Mouse (Mus musculus): ENCODE results near the gene Ugt1a6a. TPM values are rescaled to one million over a fixed set of nuclear protein-coding genes. Genes with fewer than 3 reads are reported as not detected.

Gene Ugt1a6a
- total RNA-seq, 2 experiments from 2014 or later = 2.2 to 2.7 TPM

DNA sequence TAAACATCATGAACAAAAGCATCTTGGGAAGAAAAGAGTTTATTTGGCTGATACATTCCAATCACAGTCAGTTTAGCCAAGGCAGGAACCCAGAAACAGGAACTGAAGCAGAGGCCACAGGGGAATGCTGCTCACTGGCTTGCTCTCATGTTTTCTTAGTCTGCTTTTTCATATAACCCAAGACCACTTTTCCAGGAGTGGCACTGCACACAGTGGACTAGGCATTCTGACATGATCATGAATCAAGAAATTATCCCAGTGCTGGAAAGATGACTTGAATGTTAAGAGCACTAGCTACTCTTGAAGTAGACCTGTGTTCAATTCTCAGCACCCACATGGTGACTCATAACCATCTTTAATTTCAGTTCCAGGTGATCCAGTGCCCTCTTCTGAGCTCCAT, 91.1 kb downstream of the Ugt1a6a start:
- DNase-seq = no peak
- intact Hi-C loops (cut with DNase I) = no loop called here

DNA sequence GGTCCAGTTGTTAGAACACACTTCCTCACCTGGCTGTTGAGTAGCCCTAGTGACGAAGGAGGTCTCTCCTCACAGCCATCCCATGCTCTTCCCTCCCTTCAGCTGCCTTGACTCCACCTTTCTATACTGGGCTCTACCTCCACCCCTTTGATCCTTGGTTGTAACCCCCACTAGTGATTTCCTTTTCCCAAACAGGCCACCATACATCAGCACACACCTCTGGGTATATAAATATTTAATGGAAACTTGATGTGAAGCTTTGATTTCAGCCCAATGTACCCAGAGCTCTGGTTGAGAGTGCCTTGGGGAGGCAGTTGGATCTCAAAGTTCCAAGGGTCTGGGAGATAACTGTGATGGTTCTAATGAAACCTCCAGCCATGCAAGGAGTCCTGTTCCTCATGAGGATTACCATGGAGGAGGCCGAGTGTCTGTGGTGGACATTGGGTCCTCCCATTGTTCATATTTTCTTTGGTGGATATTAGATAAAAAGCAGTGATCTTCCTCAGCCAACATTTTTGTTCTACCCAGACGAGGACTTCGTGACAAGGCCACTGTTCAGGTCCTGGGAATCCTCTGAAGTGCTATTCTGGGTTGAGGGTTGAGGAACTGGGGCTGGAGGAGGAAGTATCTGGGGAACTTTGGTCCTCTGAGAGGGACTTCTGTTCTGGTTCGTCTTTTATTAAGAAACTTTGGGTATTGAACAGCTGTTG, 92.2 kb downstream of the Ugt1a6a start, which contains the start of gene Mroh2a:
TSS of gene Mroh2a (plus strand) at position 317 of the 710 bp plus-strand sequence.
- no peak for DNase-seq
- intact Hi-C loops (cut with DNase I) = no loop called here

DNA sequence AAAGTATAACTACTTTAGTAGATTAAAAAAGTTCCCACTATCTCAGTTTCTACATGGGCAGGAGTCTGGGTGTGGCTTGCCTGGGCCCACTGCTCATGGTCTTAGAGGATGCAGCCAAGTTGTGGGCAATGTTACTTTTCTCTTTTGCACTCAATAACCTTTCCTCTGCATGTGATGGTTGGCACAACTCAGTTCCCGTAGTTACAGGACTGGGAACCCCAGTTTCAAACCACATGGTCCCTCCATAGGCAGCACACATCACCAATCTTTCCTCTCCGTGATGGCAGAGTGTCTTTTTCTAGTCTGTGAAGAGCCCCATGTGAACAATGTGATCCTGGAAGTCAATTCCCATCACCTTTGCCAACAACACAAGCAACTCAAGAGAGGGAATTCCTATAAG, 92.9 kb downstream of the Ugt1a6a start:
- intact Hi-C loops (cut with DNase I) = no loop called here
- DNase-seq = no peak

DNA sequence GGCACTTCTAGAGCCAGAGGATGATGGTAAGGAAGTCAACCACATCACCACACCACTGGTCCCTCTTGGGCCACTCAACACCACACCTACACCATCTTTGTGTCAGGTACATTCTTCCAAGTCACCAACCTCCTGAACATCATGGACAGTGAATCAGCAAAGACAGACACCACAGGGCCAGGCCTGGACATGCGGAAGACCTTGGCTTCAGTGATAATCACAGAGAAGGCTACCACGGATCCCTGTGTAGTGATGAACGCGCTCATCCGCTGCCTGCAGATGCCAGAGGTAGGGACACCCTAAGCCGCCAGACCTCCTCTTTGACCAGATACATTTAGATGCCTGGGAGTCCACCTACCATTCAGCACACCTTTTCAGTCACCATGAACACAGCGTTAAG, 93.5 kb downstream of the Ugt1a6a start:
- no peak for DNase-seq
- intact Hi-C loops (cut with DNase I) = no loop called here

DNA sequence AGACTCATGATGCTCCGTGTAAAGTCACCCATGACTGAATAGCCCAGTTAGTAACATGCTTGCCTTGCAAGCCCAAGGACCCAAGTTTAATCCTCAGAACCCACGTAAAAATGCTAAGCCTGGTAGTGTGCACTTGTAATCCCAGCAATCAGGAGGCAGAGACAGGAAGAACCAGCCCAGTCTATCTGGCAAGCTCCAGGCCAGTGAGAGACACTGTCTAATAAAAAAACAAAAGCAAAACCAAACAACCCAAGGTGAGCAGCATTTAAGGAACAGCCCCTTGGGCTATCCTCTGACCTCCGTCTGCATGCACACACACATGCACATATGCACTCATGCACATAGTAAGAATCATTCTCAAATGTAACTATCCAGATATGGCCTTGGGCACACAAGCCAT, 95.0 kb downstream of the Ugt1a6a start:
- intact Hi-C loops (cut with DNase I) = no loop called here
- no peak for DNase-seq

DNA sequence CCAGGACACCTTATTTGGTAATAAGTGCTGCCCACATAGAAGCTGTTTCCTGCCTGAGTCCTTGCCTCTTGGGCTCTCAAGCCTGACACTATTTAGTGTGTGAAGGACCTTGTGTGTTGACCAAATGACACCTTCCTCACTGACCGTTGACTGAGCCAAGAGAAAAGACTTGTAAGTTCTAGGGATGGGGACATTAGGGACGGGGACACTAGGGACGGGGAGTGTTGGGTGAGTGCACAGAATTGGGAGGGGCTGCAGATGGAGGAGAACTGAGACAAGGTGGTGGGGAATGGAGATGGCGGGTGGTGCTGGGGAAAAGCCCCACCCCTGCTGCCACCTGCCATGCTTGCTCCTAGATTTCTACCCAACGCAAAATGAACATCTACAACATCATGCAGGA, 95.4 kb downstream of the Ugt1a6a start:
- intact Hi-C loops (cut with DNase I) = no loop called here
- DNase-seq = no peak

DNA sequence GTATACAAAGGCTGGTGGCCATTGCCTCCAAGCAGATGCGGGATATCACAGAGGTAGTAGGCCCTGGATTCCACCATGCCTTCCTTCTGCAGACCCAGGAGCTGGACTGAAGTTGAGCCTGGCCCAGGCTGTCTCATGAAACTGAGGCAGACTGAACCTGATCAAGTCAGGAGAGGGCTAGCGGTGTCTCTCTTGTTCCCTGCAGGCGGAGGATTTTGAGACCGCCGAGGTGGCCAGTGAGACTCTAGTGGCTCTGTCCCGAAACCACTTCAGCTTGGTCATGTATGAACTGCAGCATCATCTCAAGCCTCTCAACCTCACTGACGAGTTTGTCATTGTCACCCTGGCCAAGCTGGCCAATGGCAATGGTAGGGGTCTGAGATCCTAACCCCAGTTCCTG, 95.8 kb downstream of the Ugt1a6a start:
- intact Hi-C loops (cut with DNase I) = no loop called here
- DNase-seq = no peak

DNA sequence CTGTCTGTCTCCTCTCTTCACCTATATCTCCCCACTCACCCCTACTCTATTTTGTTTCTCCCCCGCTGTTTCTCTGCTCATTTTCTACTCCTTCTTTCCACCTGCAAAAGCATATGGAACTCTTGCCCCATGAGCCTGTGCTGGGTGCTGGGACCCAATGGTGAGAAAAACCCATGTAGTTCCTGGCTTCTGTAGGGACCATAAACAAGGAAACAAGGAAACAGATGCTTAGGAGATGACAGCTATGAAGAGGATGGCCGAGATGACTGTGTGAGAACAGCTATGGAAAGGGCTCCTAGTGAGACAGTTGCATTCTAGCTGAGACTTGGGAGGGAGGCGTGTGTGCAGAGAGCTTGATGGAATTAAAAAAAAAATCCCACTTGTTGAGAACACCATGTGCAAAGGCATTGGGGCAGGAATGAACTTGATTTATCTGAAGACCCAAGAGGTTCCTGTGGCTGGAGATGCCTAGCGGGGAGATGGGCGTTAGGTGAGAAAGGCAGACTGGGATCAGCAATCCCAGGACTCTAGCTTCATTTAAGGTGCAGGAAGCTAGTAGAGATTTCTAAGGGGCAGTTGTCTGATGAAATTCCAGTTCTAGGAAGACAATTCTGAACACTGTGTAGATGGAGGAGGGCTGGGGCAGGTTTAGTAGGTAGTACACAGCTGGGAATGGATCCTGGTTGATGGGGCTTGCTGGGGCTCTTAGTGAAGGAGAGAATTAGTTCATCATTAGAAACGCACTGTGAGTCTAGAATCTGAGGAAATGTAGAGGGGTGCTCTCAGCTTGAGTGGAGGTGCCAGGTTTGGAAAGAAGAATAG, 96.6 kb downstream of the Ugt1a6a start:
- no peak for DNase-seq
- intact Hi-C loops (cut with DNase I) = no loop called here

DNA sequence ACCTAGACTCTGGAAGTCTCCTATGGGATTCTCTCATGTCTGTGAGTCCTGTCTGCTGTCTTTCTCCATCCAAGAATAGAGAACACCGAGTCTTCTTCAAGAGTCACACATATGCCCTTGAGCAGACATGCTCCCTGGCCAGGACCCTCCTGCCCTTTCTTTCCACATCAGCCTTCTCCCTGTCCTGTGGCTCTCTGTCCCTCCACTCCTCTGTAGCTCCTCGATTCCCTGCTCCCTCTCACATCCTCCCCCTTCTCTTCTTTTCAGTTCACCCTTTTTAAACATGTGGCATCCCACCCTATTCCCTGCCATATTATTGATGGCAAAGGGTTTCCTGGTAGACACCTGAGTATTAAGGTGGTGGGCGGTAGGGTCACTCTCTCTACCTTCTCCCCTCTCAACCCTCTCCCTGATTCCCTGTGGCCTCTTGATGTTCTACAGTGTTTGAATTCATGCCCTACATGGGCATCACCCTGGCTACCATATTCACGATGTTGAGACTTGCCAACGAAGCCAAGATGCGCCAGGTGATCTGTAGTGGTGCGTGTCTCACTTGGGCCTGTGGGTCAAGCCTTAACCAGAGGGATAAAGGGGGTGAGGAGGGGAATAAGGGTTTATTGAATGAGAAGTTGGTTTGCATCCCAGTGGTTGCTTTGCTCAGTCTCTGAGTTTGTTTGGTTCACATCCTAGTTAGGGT, 97.3 kb downstream of the Ugt1a6a start:
- no peak for DNase-seq

DNA sequence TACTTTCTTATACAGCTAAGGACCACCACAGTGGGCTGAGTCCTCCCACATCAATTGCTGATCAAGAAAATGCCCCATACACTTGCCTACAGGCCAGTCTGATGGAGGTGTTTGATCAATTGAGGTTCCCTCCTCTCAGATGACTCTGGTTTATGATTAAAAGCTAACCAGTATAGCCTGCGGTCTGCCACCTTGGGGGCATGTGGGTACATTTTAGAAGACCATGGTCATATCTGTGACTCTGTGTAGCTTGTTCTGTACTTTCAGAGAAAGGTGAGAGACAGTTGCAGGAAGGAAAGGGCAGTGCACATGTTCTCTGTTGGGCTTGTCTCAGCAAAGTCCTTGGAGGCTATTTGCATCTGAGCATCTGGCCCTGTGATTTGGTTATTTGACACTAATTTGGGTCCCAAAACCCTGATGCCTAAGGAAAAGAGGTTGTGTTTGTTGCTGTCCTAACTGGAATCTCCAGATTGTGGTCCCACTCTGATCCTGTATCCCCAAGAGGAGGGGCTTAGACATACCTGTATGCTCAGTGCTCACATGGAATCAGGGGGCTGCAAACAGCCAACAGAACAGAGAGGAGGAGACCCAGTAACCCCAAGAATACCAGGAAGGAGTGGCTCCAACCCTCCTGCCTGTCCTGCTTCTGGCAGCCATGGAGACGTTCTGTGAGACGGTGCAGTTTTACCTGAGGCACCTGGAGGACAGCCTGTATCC, 98.2 kb downstream of the Ugt1a6a start:
- no peak for DNase-seq
- intact Hi-C loops (cut with DNase I) = no loop called here

More for the DNA sequence above, 97.3 kb downstream of the Ugt1a6a start:
- intact Hi-C loops (cut with DNase I) = no loop called here

DNA sequence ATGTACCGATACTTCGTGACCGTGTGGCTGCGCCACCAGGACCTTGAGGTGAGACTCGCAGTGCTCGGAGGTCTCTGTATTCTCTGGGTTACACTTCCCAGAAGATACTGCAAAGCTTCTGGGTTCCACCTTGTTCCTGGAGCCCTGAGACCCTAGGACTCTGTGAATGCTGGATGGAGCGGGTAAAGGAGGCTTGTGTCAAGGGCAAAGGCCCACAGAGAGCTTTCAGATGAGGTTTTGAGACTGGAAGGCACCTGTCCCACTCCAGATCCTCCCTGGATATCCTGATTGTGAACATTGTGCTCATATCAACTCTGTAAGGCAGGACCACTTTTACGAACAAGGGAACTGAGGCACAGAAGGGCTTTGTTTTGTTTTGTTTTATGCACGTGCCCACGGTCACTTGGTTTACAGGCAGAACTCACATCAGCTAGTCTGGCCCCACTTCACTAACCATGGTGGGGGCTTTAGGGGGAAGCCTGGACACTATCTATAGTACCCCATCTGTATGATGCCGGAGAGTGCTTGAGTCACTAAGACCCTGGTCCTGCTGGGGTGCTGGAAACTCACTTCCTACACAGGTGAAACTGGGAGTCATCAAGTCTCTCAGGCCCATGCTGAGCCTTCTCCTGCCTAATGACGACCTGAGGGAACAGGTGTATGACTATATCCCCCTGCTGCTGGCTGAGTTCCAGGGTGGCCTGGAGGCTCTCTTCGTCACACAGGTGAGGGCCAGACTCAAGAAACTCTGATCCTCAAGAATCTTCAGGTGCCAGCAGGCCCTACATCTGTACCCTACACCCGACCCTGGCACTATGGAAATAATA, 99.0 kb downstream of the Ugt1a6a start:
- no peak for DNase-seq
- intact Hi-C loops (cut with DNase I) = no loop called here

DNA sequence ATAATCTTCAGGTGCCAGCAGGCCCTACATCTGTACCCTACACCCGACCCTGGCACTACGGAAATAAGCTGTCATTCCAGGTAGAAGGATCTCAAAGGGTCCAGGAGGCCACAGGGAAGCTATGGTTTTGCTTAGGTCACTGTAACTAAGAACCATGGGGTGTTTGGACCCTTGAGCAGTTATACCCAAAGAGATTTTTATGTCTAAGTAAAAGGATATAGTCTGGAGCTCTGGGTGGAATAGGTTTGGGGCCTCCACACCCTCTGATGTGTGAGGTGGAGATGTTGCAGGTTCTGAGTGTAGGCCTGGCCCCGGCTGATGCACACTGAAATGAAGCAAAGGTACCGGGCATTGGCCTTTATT, 99.6 kb downstream of the Ugt1a6a start:
- intact Hi-C loops (cut with DNase I) = no loop called here
- DNase-seq = no peak

DNA sequence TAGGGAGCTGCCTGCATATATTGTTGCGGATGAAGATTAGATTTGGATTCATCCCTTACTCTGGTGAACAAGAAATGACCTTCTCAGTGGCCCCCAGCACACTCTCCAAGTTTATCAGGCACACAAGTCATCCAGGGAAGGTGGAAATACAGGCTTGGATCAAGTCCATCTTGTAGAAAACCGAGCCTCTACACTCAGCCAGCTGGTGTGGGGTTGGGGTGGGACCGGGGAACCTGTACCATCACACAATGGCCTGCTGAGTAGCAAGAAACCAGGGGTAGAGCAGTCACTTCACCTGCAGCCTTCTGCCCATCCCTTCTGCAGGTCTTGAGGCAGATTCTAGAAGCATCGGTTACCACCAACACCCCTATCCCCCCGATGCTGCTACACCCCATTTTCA, 100.0 kb downstream of the Ugt1a6a start:
- intact Hi-C loops (cut with DNase I) = no loop called here
- no peak for DNase-seq

DNA sequence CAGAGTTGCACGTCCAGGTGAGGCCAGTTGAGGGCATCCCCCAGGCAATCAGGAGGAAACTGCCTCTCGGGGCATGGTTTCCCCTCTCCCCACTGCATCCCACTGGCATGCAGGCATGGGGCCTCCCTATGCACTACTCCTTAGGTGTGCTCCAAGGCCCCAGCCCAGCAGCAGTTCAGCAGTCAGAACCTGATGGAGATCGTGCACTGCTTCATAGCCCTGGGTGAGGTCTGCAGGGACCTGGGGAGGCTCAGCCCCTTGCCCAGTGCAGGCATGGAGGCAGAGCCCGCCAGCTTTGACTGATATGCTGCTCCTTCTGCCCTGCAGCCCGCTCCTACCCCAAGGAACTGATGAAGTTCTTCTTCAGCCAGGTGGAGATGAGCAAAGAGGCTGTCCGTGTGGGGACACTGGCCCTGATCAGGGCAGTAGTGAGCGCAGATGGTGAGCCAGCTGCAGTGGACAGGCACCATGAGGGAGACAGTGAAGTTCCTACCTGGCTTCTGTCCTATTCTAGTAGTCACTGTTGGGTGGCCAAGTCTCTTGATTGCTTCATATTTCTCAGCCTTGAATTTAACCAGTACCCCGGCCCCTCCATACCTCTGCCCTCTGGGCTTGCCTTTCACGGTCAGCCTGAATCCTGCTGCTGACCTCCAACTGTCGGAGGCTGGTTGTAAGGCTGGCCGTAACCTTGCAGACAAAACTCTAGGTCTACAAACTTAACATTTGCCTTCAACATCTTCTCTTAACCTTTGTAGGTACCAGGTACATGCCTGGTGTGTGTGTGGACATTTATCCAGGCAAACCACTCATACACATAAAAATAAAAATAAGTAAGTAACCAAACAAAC, 100.7 kb downstream of the Ugt1a6a start:
- intact Hi-C loops (cut with DNase I) = no loop called here
- DNase-seq = no peak

DNA sequence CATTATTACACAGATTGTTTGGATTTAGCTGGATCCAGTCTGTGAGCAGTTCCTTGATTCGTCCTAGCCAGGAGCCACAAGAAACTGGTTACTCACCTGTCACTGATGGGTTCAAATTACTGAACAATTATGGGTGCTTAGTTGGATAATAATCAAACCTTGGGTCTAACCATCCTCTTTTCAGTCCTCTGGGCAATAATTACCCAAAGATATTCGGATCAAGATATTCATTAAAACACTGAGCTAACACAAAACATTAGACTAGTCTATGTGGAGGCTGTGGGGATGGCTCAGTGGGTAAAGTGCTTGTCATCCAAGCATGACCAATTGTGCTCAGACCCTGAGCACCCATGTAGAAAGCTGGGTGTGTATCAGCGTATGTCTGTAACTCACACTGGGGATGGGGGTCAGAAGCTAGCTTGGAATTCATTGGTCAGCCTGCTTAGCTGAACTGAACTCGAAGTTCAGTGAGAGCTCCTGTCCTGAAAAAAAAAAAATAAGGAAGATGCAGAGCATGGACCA, 101.3 kb downstream of the Ugt1a6a start:
- intact Hi-C loops (cut with DNase I) = no loop called here
- DNase-seq = no peak

DNA sequence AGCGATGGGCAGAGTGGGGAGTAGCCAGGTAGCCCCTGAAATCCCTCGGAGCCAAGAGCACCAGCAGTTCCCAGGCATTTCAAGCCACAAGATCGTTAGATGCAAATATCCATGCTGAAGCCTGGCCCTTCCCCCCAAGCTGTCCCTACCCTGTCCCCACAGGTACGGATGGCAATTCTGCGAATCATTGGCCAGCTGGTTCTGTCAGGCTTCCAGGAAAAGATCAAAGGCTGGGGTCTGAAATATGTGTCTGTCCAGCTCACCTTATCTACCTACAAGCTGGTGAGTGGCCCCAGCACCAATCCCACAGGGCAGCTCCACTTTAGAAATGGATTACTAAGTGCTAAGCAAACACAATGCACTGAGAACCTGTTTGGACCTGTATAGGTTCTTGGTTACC, 102.7 kb downstream of the Ugt1a6a start:
- intact Hi-C loops (cut with DNase I) = no loop called here
- DNase-seq = no peak

DNA sequence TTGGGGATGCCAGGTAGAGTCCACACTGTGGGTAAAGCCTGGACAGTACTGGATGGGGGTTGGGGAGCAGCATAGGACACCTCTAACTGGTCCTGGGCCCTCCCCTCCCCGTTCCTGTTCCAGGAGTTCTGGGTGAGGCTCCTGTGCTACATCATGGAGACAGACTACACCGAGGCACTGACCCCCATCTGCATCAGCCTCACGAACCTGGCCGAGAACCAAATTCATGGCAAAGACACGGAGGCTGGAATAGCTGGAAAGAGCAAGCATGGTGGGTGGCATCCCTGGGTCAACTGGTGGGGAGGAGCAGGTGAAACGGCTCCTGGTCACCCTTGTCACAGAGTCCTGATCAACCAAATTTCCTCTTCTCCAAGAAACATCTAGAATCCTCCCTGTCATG, 104.2 kb downstream of the Ugt1a6a start:
- DNase-seq = no peak

DNA sequence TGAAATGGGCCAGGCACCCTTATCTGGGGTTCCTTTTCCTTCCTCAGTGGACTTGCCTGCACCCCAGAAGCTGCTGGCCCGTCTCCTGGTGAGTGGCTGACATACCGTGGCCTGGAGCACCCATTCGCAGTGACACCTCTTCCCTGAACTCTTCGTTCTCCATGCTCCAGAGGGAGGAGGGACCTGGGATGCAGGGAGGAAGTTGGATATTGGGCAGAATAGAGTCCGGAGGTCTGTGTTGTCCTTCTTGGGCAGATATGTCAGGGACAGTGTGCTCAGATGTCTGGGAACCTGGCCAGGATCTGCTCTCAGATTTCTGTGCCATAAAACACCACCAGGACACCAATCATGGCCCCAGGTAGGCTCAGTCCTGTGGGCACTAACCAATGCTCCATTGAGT, 105.5 kb downstream of the Ugt1a6a start:
- no peak for DNase-seq
- intact Hi-C loops (cut with DNase I) = no loop called here

More for the DNA sequence above, 104.2 kb downstream of the Ugt1a6a start:
- intact Hi-C loops (cut with DNase I) = no loop called here

DNA sequence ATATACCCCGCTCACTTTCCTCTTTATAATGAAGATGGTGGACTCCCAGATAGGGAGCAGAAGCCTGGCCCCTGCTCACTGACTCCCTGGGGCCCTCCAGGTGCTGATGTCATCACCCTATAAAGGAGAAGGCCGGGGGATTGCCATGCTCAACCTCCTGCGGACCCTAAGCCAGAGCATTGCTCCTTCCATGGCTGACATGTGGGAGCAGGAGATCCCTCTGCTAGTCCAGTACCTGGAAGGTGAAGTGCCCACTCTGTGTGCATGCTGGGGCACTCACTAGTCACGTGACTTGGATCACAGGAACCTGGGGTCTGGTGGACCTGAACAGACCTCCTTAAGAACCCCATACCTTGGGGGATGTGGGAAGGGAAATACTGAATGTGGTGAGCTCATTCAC, 106.0 kb downstream of the Ugt1a6a start:
- intact Hi-C loops (cut with DNase I) = no loop called here
- no peak for DNase-seq

Data from heart, postnatal 10 days (tissue).